Mouse (Mus musculus) cerebellum, postnatal 36 days (tissue): ENCODE data around the gene Klra9.
"Not testable (repeated sequence)": the region's sequence is repeated elsewhere in the genome, so short reads cannot be mapped to it uniquely, and the experiment has no call there.

ENCODE experiments used
- DNase-seq, 2 experiments: peaks; one replicate each; pipeline ENCODE4 v3.0.0; 2021 to 2022; ENCODE audit warnings: mixed read lengths in 2 of 2

Gene Klra9

DNA sequence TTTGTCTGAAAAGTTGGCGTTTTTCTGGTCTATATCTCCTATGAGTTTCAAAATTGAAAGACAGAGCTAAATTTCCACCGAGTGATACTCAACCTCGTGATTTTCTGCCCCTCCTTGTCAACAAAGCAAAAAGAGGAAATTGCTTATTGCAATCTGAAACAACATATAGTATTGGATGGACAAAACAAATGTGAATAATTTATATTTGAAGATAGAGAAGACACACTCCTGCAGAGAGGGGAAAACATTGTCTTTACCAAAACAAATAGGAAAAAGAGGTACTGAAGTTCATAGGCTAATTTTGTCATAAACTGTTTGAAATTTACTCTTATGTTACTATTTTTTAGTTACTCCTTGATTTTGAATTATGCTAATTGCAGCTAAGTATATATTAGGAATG is at the start of gene Klra9:
TSS of gene Klra9 (minus strand) at position 101 of the 400 bp plus-strand sequence.
- not testable (repeated sequence) for DNase-seq

DNA sequence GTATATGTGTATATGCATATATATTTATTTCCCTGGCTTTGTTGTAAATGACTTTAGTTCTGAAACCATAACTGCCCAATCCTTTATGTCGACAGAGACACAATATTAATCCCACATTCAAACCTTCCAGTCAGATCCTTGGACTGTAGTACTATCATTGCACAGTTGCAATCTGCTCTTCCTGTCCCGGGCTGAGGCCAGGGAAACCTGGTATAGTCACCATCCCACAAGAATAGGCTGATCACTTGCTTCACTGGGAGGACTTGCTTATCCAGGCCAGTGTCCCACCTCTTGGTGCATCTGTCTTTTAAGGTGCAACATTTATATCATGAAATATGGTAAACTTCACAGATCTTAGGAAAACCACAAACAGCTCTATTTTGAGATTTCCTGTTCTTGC is 44.6 kb upstream of the Klra9 start:
- no peak for DNase-seq

DNA sequence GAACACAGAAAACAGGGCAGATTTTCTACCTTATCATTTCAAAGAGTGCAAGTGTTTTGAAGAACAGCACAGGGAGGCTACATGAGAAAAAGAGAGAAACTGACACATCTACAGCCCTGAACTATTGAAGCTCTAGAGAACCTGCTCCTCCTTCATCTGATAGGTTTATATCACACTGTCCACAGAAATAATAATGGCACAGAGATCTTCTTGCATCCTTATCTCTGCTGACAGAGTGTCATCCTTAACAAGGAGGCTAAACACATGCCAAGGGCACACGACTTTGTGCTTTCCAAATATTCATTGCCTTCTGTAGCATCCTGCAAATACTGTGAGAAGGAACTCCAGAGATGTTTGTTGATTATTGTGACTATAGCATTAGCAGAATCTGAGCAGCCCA is 43.7 kb upstream of the Klra9 start:
- no peak for DNase-seq

DNA sequence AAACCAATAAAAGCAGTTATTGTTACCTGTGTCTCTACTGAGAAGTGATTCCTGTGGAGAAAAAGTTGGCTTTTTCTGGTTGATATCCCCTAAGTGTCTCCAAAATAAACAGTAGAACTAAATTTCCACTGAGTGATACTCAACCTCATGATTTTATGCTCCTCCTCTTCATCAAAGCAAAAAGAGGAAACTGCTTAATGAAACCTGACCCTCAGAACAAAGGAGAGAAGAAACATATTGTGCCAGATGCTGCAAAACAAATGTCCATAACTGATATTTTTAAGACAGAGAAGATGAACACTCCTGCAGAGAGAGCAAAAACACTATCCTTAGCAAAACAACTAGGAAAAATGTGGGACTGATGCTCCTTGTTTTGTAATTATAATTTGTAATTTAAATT is 40.3 kb upstream of the Klra9 start, which contains the start of gene Klra7:
TSS of gene Klra7 (minus strand) at position 101 of the 400 bp plus-strand sequence.
- DNase-seq = no peak

DNA sequence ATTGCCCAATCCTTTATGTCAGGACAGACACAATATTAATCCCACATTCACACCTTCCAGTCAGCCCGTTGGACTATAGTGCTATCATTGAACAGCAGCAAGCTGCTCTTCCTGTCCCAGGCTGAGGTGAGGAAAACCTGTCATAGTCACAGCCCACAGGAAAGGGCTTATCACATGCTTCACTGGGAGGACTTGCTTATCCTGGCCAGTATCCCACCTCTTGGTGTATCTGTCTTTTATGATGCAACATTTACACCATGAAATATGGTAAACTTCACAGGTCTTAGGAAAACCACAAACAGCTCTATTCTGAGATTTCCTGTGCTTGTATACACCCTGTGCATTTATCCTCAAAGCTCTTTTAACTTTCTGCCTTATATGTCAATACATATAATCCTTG is 4.5 kb upstream of the Klra9 start:
- not testable (repeated sequence) for DNase-seq

DNA sequence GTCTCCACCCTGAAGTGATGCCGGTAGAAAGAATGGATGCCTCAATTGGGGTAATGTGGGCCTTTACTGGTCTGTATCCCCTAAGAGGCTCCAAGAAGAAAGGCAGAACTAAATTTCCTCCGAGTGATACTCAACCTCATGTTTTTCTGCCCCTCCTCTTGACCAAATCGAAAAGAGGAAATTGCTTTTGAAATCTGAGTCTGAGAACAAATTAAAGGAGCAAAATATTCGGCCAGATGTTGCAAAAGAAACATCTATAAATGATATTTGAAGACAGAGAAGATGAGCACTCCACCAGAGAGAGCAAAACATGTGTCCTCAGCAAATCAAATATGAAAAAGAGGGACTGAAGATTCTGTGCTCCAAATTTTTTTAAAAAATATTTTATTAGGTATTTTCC is 63.1 kb downstream of the Klra9 start, which contains the start of gene Klra8:
TSS of gene Klra8 (minus strand) at position 101 of the 400 bp plus-strand sequence.
- DNase-seq = not testable (repeated sequence)
